8 mouse cellular contexts compared by ENCODE assay signal in genomic region chr6:39257667-39258395, GRCm38 (mm10). TPM values are rescaled to one million over a fixed set of nuclear protein-coding genes. Genes with fewer than 3 reads are reported as not detected.
A peak's percentile ranks its signal among the peaks of the same experiment; 100 is the strongest.
DNase-seq lines count a peak whose midpoint lies in the region; ATAC-seq and TF ChIP-seq lines count a peak whose summit lies in the region.

No protein-coding gene starts in this region.

- DNase-seq in kidney, postnatal 25 days: no peak
- no peak for DNase-seq in embryonic facial prominence, embryonic 11.5 days (ENCODE audit: low spot score)
- no peak for DNase-seq in hindbrain, postnatal 0 days (ENCODE audit: low spot score)
- peak; percentile 65 for DNase-seq in naive thymus-derived CD4-positive, alpha-beta T cell, adult 2 months (ENCODE audit: low read depth)
- no peak for DNase-seq in left cerebral cortex, postnatal 4 days
- DNase-seq in adrenal gland, postnatal 4 days (ENCODE audit: low spot score in 2 of 2): no peak
- no peak for DNase-seq in layer of hippocampus, adult 9-11 months

- H3K9ac ChIP-seq in kidney, embryonic 16.5 days (replicated peaks; ENCODE audit: low read length): no peak overlapping the region
- H3K9ac ChIP-seq in embryonic facial prominence, embryonic 11.5 days (replicated peaks; ENCODE audit: low read length): peak overlapping the region; percentile 50; the same call in 1 of the 2 replicates
- no peak overlapping the region for H3K9ac ChIP-seq in hindbrain, postnatal 0 days (replicated peaks; ENCODE audit: low read length)

- H3K4me1 ChIP-seq in kidney, embryonic 16.5 days (ENCODE audit: insufficient read depth, low read length): peaks cover 14% of the 10 kb centered on the region
- peaks cover 2% of the 10 kb centered on the region; the same call in 1 of the 2 replicates for H3K4me1 ChIP-seq in embryonic facial prominence, embryonic 11.5 days (ENCODE audit: control insufficient read depth, insufficient read depth, low read length)
- H3K4me1 ChIP-seq in hindbrain, postnatal 0 days (ENCODE audit: insufficient read depth, low read length): 0 out of 2 replicates have a peak, but pooled peaks cover 4% of the 10 kb centered on the region

- H3K4me3 ChIP-seq in kidney, embryonic 16.5 days (ENCODE audit: low read length): no peak overlapping the region
- no peak overlapping the region; the same call in 1 of the 2 replicates for H3K4me3 ChIP-seq in embryonic facial prominence, embryonic 11.5 days (ENCODE audit: low read depth, low read length)
- H3K4me3 ChIP-seq in hindbrain, postnatal 0 days (ENCODE audit: low read length): no peak overlapping the region

- H3K36me3 ChIP-seq in kidney, embryonic 16.5 days (ENCODE audit: insufficient read depth, low read length): no peaks in the 10 kb centered on the region
- H3K36me3 ChIP-seq in embryonic facial prominence, embryonic 11.5 days (replicated peaks; ENCODE audit: control insufficient read depth, insufficient read depth, low read depth, low read length): no peaks in the 10 kb centered on the region
- H3K36me3 ChIP-seq in hindbrain, postnatal 0 days (ENCODE audit: insufficient read depth, low read length): no peaks in the 10 kb centered on the region

- peak overlapping the region; percentile 99 for H3K4me2 ChIP-seq in kidney, embryonic 16.5 days (replicated peaks; ENCODE audit: low read depth, low read length)
- H3K4me2 ChIP-seq in embryonic facial prominence, embryonic 11.5 days (ENCODE audit: low read depth, low read length): peak overlapping the region; percentile 74
- H3K4me2 ChIP-seq in hindbrain, postnatal 0 days (ENCODE audit: low read depth, low read length): peak overlapping the region; percentile 98

- WGBS in kidney, embryonic 16.5 days: 44% methylated on average over 7 of the region's 7 CpGs
- WGBS in embryonic facial prominence, embryonic 11.5 days: 33% methylated on average over 7 of the region's 7 CpGs
- WGBS in hindbrain, postnatal 0 days: 62% methylated on average over 7 of the region's 7 CpGs

- H3K27me3 ChIP-seq in kidney, embryonic 16.5 days (ENCODE audit: insufficient read depth, low read length): peaks cover 7% of the 10 kb centered on the region
- no peaks in the 10 kb centered on the region for H3K27me3 ChIP-seq in embryonic facial prominence, embryonic 11.5 days (ENCODE audit: control insufficient read depth, insufficient read depth, low read length)
- H3K27me3 ChIP-seq in hindbrain, postnatal 0 days (ENCODE audit: insufficient read depth, low read length): no peaks in the 10 kb centered on the region

- H3K9me3 ChIP-seq in kidney, embryonic 16.5 days (ENCODE audit: low read length): no peaks in the 10 kb centered on the region
- no peaks in the 10 kb centered on the region for H3K9me3 ChIP-seq in embryonic facial prominence, embryonic 11.5 days (replicated peaks; ENCODE audit: control insufficient read depth, low read length)
- no peaks in the 10 kb centered on the region for H3K9me3 ChIP-seq in hindbrain, postnatal 0 days (ENCODE audit: low read length)

- intact Hi-C loops in left cerebral cortex, postnatal 4 days (cut with DNase I): no loop called here

- no peak overlapping the region for H3K27ac ChIP-seq in kidney, embryonic 16.5 days (ENCODE audit: low read length)
- no peak overlapping the region for H3K27ac ChIP-seq in embryonic facial prominence, embryonic 11.5 days (replicated peaks; ENCODE audit: low read depth, low read length)
- H3K27ac ChIP-seq in hindbrain, postnatal 0 days: no peak overlapping the region

- no peak for TF ChIP-seq CTCF in hindbrain, postnatal 0 days (IDR thresholded peaks at IDR 0.05; ENCODE audit: low read depth)

- no peak for ATAC-seq in kidney, embryonic 16.5 days (ENCODE audit: low FRiP score, low TSS enrichment)
- ATAC-seq in embryonic facial prominence, embryonic 11.5 days (replicated peaks; ENCODE audit: insufficient number of reproducible peaks, low FRiP score, low TSS enrichment, low read depth): no peak
- 0 out of 2 replicates have a peak, but pooled peaks have one; percentile 9 for ATAC-seq in hindbrain, postnatal 0 days

RNA-seq across cellular contexts. Expression of gene Kdm7a, which starts 51.2 kb away (rescaled TPM):
- polyA plus RNA-seq in kidney, embryonic 16.5 days (2015; fragmentation: Nextera tagmentation; extraction: Ambion mirVana): 5.7 and 6.2 TPM in 2 replicates
- polyA plus RNA-seq in embryonic facial prominence, embryonic 11.5 days (2014; fragmentation: Nextera tagmentation; extraction: Ambion mirVana): 9.2 and 9.4 TPM in 2 replicates
- 6.8 and 7.8 TPM in 2 replicates for total RNA-seq in hindbrain, postnatal 0 days (2014; rRNA removed)
- 2.0 and 2.2 TPM in 2 replicates for polyA plus RNA-seq in hindbrain, postnatal 0 days (2015; fragmentation: Nextera tagmentation; extraction: Ambion mirVana)
- 1 to 10 TPM; 7.6 to 9.8 TPM for total RNA-seq in left cerebral cortex, postnatal 4 days (2021)
- 10 to 100 TPM; 15.3 to 17.6 TPM for total RNA-seq in adrenal gland, postnatal 4 days (2021)
